Mouse (Mus musculus) MEL (cell line): ENCODE data around the gene Galns. TPM values are rescaled to one million over a fixed set of nuclear protein-coding genes. Genes with fewer than 3 reads are reported as not detected.
A peak's percentile ranks its signal among the peaks of the same experiment; 100 is the strongest.

Experiments used
- DNase-seq: peaks from one replicate; pipeline ENCODE4 v3.0.0; 2011; ENCODE audit warnings: low read depth, low spot score
- H3K27ac ChIP-seq: 2 replicates; pipeline ENCODE4 v1.5.1; 2012; ENCODE audit warnings: low read depth, mild to moderate bottlenecking, control low read depth, low read length, moderate library complexity; ENCODE audit not compliant: control insufficient read depth
- H3K27me3 ChIP-seq, 2 experiments: fragments of 150-350 bp in 1 of 2; sonication (generic) in 1 of 2; 2 replicates each; pipeline ENCODE4 v1.6.1; 2012; ENCODE audit warnings: low read length in 2 of 2, mild to moderate bottlenecking in 2 of 2, improper control_type of control experiment in 1 of 2, moderate library complexity in 1 of 2; ENCODE audit not compliant: insufficient read depth in 2 of 2, control insufficient read depth in 1 of 2
- H3K36me3 ChIP-seq, 2 experiments: 2 replicates each; pipeline ENCODE4 v1.6.1; 2012 to 2014; ENCODE audit warnings: low read length in 2 of 2, improper control_type of control experiment in 1 of 2, inconsistent platforms in 1 of 2, mild to moderate bottlenecking in 1 of 2; ENCODE audit not compliant: insufficient read depth in 2 of 2, control insufficient read depth in 1 of 2
- H3K4me1 ChIP-seq, 2 experiments: fragments of 150-350 bp in 1 of 2; sonication (generic) in 1 of 2; 2 replicates each; pipeline ENCODE4 v1.6.1; 2012; ENCODE audit warnings: low read length in 2 of 2, improper control_type of control experiment in 1 of 2, mild to moderate bottlenecking in 1 of 2; ENCODE audit not compliant: insufficient read depth in 2 of 2, control insufficient read depth in 1 of 2
- H3K4me3 ChIP-seq, 2 experiments: fragments of 150-350 bp in 1 of 2; sonication (generic) in 1 of 2; 2 replicates each; pipeline ENCODE4 v1.5.1; 2012; ENCODE audit warnings: low read depth in 2 of 2, low read length in 2 of 2, mild to moderate bottlenecking in 2 of 2, moderate library complexity in 2 of 2, control low read depth in 1 of 2, improper control_type of control experiment in 1 of 2; ENCODE audit not compliant: control insufficient read depth in 1 of 2, insufficient read depth in 1 of 2
- H3K79me2 ChIP-seq: 2 replicates; pipeline ENCODE4 v1.6.1; 2012; ENCODE audit warnings: mild to moderate bottlenecking, low read length, moderate library complexity; ENCODE audit not compliant: control insufficient read depth, poor library complexity, insufficient read depth
- H3K9ac ChIP-seq: 2 replicates; pipeline ENCODE4 v1.6.1; 2012; ENCODE audit warnings: low read depth, mild to moderate bottlenecking, control low read depth, low read length, moderate library complexity; ENCODE audit not compliant: control insufficient read depth, poor library complexity, severe bottlenecking
- H3K9me3 ChIP-seq: fragments of 150-350 bp; sonication (generic); replicated peaks from 2 replicates; pipeline ENCODE4 v1.6.1; 2012; ENCODE audit warnings: mild to moderate bottlenecking, low read length, improper control_type of control experiment, moderate library complexity; ENCODE audit not compliant: insufficient read depth
- BHLHE40 ChIP-seq: IDR thresholded peaks from 2 replicates; pipeline ENCODE4 v1.6.1; 2012; ENCODE audit warnings: low read depth, mild to moderate bottlenecking, inconsistent platforms, low read length, improper control_type of control experiment, borderline replicate concordance
- CHD1 ChIP-seq: IDR thresholded peaks from 2 replicates; pipeline ENCODE4 v1.6.1; 2012; ENCODE audit warnings: low read depth, mild to moderate bottlenecking, inconsistent platforms, low read length, improper control_type of control experiment
- CHD2 ChIP-seq: IDR thresholded peaks from 2 replicates; pipeline ENCODE4 v1.6.1; 2011; ENCODE audit warnings: low read length, improper control_type of control experiment
- CTCF ChIP-seq, 3 experiments: IDR thresholded peaks in 2 of 3; conservative IDR thresholded peaks in 1 of 3; 2 replicates each; pipeline ENCODE4 v1.5.1; 2011 to 2012; ENCODE audit warnings: low read length in 3 of 3, low read depth in 2 of 3, mild to moderate bottlenecking in 2 of 3, improper control_type of control experiment in 1 of 3, inconsistent platforms in 1 of 3, mixed read lengths in 1 of 3, moderate library complexity in 1 of 3; ENCODE audit not compliant: control insufficient read depth in 1 of 3, insufficient read depth in 1 of 3, poor library complexity in 1 of 3, severe bottlenecking in 1 of 3
- E2F4 ChIP-seq: IDR thresholded peaks from 2 replicates; pipeline ENCODE4 v1.6.1; 2011; ENCODE audit warnings: low read depth, low read length, improper control_type of control experiment, borderline replicate concordance
- ELF1 ChIP-seq: IDR thresholded peaks from 2 replicates; pipeline ENCODE4 v1.6.1; 2014; ENCODE audit warnings: low read depth, mild to moderate bottlenecking, inconsistent platforms, low read length, improper control_type of control experiment, moderate library complexity
- ETS1 ChIP-seq: IDR thresholded peaks from 2 replicates; pipeline ENCODE4 v1.6.1; 2012; ENCODE audit warnings: low read depth, mild to moderate bottlenecking, inconsistent platforms, low read length, improper control_type of control experiment, moderate library complexity
- GATA1 ChIP-seq: IDR thresholded peaks from 2 replicates; pipeline ENCODE4 v1.6.1; 2011; ENCODE audit warnings: low read depth, low read length, improper control_type of control experiment
- HCFC1 ChIP-seq: IDR thresholded peaks from 2 replicates; pipeline ENCODE4 v1.6.1; 2012; ENCODE audit warnings: low read depth, mild to moderate bottlenecking, inconsistent platforms, low read length, improper control_type of control experiment, moderate library complexity
- JUND ChIP-seq: IDR thresholded peaks from 2 replicates; pipeline ENCODE4 v1.6.1; 2011; ENCODE audit warnings: low read depth, mild to moderate bottlenecking, improper control_type of control experiment, low read length
- KAT2A ChIP-seq: conservative IDR thresholded peaks from 2 replicates; pipeline ENCODE4 v1.6.1; 2012; ENCODE audit warnings: low read depth, low read length, improper control_type of control experiment, inconsistent platforms
- MAFK ChIP-seq: IDR thresholded peaks from 2 replicates; pipeline ENCODE4 v1.6.1; 2011; ENCODE audit warnings: low read depth, mild to moderate bottlenecking, low read length, improper control_type of control experiment, borderline replicate concordance
- MAX ChIP-seq: IDR thresholded peaks from 2 replicates; pipeline ENCODE4 v1.6.1; 2011; ENCODE audit warnings: low read length, improper control_type of control experiment
- MAZ ChIP-seq: IDR thresholded peaks from 2 replicates; pipeline ENCODE4 v1.6.1; 2012; ENCODE audit warnings: low read depth, mild to moderate bottlenecking, inconsistent platforms, low read length, improper control_type of control experiment
- MXI1 ChIP-seq: IDR thresholded peaks from 2 replicates; pipeline ENCODE4 v1.6.1; 2011; ENCODE audit warnings: mild to moderate bottlenecking, low read depth, low read length, improper control_type of control experiment
- MYC ChIP-seq: IDR thresholded peaks from 2 replicates; pipeline ENCODE4 v1.6.1; 2011; ENCODE audit warnings: low read depth, mild to moderate bottlenecking, low read length, improper control_type of control experiment, moderate library complexity
- NELFE ChIP-seq: IDR thresholded peaks from 2 replicates; pipeline ENCODE4 v1.6.1; 2011; ENCODE audit warnings: low read depth, low read length, improper control_type of control experiment
- NRF1 ChIP-seq: IDR thresholded peaks from 2 replicates; pipeline ENCODE4 v1.6.1; 2014; ENCODE audit warnings: low read depth, mild to moderate bottlenecking, inconsistent platforms, low read length, improper control_type of control experiment, moderate library complexity; ENCODE audit not compliant: poor library complexity, insufficient read depth, severe bottlenecking
- POLR2A ChIP-seq, 2 experiments: IDR thresholded peaks; 2 replicates each; pipeline ENCODE4 v1.6.1; 2011 to 2012; ENCODE audit warnings: low read length in 2 of 2, mild to moderate bottlenecking in 2 of 2, control low read depth in 1 of 2, improper control_type of control experiment in 1 of 2, low read depth in 1 of 2, moderate library complexity in 1 of 2; ENCODE audit not compliant: control insufficient read depth in 1 of 2, insufficient read depth in 1 of 2, poor library complexity in 1 of 2
- POLR2AphosphoS2 ChIP-seq: IDR thresholded peaks from 2 replicates; pipeline ENCODE4 v1.6.1; 2011; ENCODE audit warnings: low read length, improper control_type of control experiment
- POLR2AphosphoS5 ChIP-seq: IDR thresholded peaks from 2 replicates; pipeline ENCODE4 v1.6.1; 2012; ENCODE audit warnings: low read depth, borderline replicate concordance, mild to moderate bottlenecking, inconsistent platforms, low read length, moderate library complexity, mixed read lengths
- RAD21 ChIP-seq: IDR thresholded peaks from 2 replicates; pipeline ENCODE4 v1.6.1; 2011; ENCODE audit warnings: mild to moderate bottlenecking, low read depth, low read length, improper control_type of control experiment
- RCOR1 ChIP-seq: IDR thresholded peaks from 2 replicates; pipeline ENCODE4 v1.6.1; 2012; ENCODE audit warnings: low read depth, mild to moderate bottlenecking, inconsistent platforms, low read length, improper control_type of control experiment
- SIN3A ChIP-seq: IDR thresholded peaks from 2 replicates; pipeline ENCODE4 v1.6.1; 2012; ENCODE audit warnings: low read length, improper control_type of control experiment, inconsistent platforms
- SMC3 ChIP-seq: IDR thresholded peaks from 2 replicates; pipeline ENCODE4 v1.6.1; 2011; ENCODE audit warnings: low read depth, low read length, improper control_type of control experiment
- TAL1 ChIP-seq: IDR thresholded peaks from 2 replicates; pipeline ENCODE4 v1.6.1; 2012; ENCODE audit warnings: mild to moderate bottlenecking, inconsistent platforms, low read length, moderate library complexity, mixed read lengths
- TBP ChIP-seq: IDR thresholded peaks from 2 replicates; pipeline ENCODE4 v1.8.0; 2011; ENCODE audit warnings: low read depth, low read length, improper control_type of control experiment
- USF1 ChIP-seq: IDR thresholded peaks from 2 replicates; pipeline ENCODE4 v1.6.1; 2014; ENCODE audit warnings: low read depth, mild to moderate bottlenecking, inconsistent platforms, low read length, improper control_type of control experiment, moderate library complexity
- USF2 ChIP-seq, 2 experiments: IDR thresholded peaks; 2 replicates each; pipeline ENCODE4 v1.6.1; 2011 to 2012; ENCODE audit warnings: improper control_type of control experiment in 2 of 2, low read length in 2 of 2, borderline replicate concordance in 1 of 2, inconsistent platforms in 1 of 2, low read depth in 1 of 2, mild to moderate bottlenecking in 1 of 2; ENCODE audit not compliant: insufficient read depth in 1 of 2
- ZKSCAN1 ChIP-seq: IDR thresholded peaks from 2 replicates; pipeline ENCODE4 v1.6.1; 2012; ENCODE audit warnings: low read depth, mild to moderate bottlenecking, inconsistent platforms, low read length, improper control_type of control experiment, moderate library complexity
- ZNF384 ChIP-seq: IDR thresholded peaks from 2 replicates; pipeline ENCODE4 v1.6.1; 2012; ENCODE audit warnings: low read depth, mild to moderate bottlenecking, inconsistent platforms, low read length, improper control_type of control experiment
- polyA plus RNA-seq, 2 experiments: library from polyadenylated mRNA; stranded (reverse) in 1 of 2; unstranded in 1 of 2; fragments of >175 nt in 1 of 2; fragments of >200 nt in 1 of 2; gene quantifications; 2 replicates each; pipeline versions ENCODE4 v1.2.1 to v1.2.4; 2012; ENCODE audit warnings: low replicate concordance in 2 of 2, low read depth in 1 of 2; ENCODE audit not compliant: insufficient read length in 2 of 2, insufficient read depth in 1 of 2, missing spikeins in 1 of 2
- total RNA-seq: library from RNA; depleted of rRNA; stranded (reverse); fragments of 300-350 nt; gene quantifications from 2 replicates; pipeline ENCODE4 v1.2.3, GENCODE M21; 2012

Gene Galns
- total and polyA plus RNA-seq, 3 experiments: 1.7 to 3.0 TPM; not detected in 1

DNA sequence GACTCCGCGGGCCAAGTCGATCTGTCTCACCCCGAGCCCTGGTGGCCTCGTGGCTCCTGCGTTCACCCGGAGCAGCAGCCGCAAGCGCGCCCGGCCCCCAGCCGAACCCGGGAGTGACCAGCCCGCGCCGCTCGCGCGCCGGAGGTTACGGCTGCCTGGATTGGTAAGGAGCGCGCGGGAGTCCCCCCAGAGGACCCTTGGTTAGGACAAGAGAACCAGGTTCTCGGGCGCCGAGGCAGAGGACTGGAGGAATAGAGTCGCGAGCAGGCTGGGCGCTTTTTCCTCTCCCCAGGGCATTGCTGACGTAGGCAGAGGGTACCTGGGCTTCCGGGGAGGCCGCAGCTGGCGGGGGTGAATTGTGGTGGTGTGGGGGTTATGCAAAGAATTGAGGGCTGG lies 43.2 kb downstream of the Galns start:
- H3K36me3 ChIP-seq: peaks cover 0 to 7% of the 10 kb centered on the region in 2 experiments; a peak in 2 of 4 replicates
- TF ChIP-seq NRF1 (no peak), POLR2A (IDR thresholded peaks at IDR 0.05; ENCODE audit: control insufficient read depth in 1 of 2, insufficient read depth in 1 of 2, low read depth in 1 of 2, low read length in 2 of 2, poor library complexity in 1 of 2) (peak in 1 of 2 experiments; percentile 33; a peak in 1 of 4 replicates), POLR2AphosphoS5 (no peak)
- peak overlapping the region; percentile 99 for H3K9ac ChIP-seq
- peak overlapping the region; percentile 88 for H3K27ac ChIP-seq
- peak overlapping the region; percentile 62 to 90 for H3K4me3 ChIP-seq
- H3K9me3 ChIP-seq: no peaks in the 10 kb centered on the region
- peaks cover 0 to 15% of the 10 kb centered on the region in 2 experiments; a peak in 2 of 4 replicates for H3K4me1 ChIP-seq
- H3K79me2 ChIP-seq: peaks cover 23% of the 10 kb centered on the region
- H3K27me3 ChIP-seq: no peaks in the 10 kb centered on the region
- peak; percentile 37 for DNase-seq

DNA sequence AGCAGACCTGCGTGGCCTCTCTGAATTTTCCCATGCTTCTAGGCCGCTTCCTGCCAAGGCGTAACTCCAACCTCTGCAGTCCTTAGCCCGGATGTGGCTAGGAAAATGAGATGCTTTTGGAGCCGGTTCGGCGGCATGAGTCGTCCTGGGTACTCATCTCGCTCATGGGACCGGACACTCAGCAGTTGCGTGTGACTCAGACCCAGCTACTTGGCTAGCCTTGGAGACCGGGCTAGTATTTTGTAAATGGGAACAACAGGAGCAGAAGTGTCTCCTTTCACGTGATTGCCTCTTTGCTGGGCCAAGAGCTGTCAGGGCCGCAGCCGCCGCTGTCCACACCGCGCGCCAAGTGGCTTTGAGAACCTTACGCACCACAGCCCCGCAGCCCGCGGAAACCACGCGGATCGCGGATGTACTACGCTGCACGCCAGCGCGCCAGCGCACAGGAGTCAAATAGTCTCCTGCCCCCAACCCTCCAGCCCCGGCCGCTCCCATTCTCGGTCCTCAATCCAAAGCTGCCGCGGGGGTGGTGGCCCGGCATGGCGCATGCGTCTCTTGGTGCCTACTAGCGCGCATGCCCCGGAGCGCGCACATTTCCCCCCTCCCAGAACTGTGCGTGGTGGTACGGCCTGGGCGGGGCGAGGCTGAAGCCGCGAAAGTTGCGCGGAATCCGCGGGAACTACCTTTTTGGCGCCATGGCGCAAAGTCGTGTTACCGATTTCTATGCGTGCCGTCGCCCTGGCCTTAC lies 43.7 kb downstream of the Galns start, which contains the start of gene Cdt1:
Gene Cdt1, plus strand, starts transcription at position 655 of the 748 bp plus-strand sequence.
- Histone ChIP-seq H3K4me1 (peaks cover 0 to 15% of the 10 kb centered on the region in 2 experiments; a peak in 2 of 4 replicates), H3K79me2 (peaks cover 23% of the 10 kb centered on the region), H3K36me3 (peaks cover 0 to 7% of the 10 kb centered on the region in 2 experiments; a peak in 2 of 4 replicates)
- TF ChIP-seq MAZ (no peak), NRF1 (peak; percentile 97), CHD1 (peak; percentile 98), SIN3A (peak; percentile 72), CTCF (IDR thresholded peaks at IDR 0.05 in 2 of 3, conservative IDR thresholded peaks at IDR 0.05 in 1 of 3; ENCODE audit: control insufficient read depth in 1 of 3, insufficient read depth in 1 of 3, low read depth in 2 of 3, low read length in 3 of 3, poor library complexity in 1 of 3, severe bottlenecking in 1 of 3) (no peak), JUND (no peak), KAT2A (peak; percentile 50; the same call in 1 of the 2 replicates), MXI1 (peak; percentile 46), CHD2 (no peak), MAFK (no peak), HCFC1 (peak; percentile 77), TBP (no peak), RCOR1 (no peak), MYC (peak; percentile 34), ZNF384 (no peak), MAX (0 out of 2 replicates have a peak, but pooled peaks have one; percentile 20), POLR2AphosphoS2 (peak; percentile 44; the same call in 1 of the 2 replicates), RAD21 (no peak), E2F4 (peak; percentile 98), SMC3 (no peak), GATA1 (no peak), ETS1 (no peak), USF1 (0 out of 2 replicates have a peak, but pooled peaks have one; percentile 24), ZKSCAN1 (no peak), ELF1 (no peak), BHLHE40 (peak; percentile 43; the same call in 1 of the 2 replicates), NELFE (peak; percentile 65), USF2 (IDR thresholded peaks at IDR 0.05; ENCODE audit: borderline replicate concordance in 1 of 2, insufficient read depth in 1 of 2, low read depth in 1 of 2, low read length in 2 of 2) (no peak), TAL1 (no peak)

More for the DNA sequence above, 43.7 kb downstream of the Galns start, which contains the start of gene Cdt1:
- Histone ChIP-seq H3K27ac (peak within 1 kb of the TSS; percentile 88), H3K4me3 (peak within 1 kb of the TSS; percentile 67 to 90), H3K9me3 (no peaks in the 10 kb centered on the region), H3K27me3 (no peaks in the 10 kb centered on the region), H3K9ac (peak within 1 kb of the TSS; percentile 99)
- peak; percentile 93 for DNase-seq
